In the genomic region with DNA sequence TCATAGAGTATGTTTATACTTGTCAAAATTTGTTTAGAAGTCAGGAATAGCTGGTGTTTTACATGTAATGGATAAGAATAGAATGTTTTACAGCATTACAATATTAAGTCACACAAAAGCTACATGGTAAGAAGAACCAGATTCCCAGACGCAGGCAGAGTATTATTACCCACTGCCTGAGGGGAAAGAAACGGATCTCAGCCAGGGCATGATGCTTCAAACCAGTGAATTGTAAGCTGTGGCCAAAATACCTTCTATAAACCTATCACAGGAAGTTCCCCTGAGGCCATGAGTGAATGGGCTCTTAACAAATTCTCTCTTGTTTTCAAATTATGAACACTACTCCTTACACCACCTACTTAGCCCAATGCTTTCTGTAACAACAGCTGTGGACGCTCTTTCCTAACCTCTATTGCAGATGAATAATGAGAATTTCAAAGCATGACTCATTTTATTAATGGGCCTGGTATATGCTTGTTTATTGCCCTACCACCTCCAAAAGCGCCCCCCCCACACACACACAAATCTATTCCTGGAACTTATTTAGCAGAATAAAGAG, we compare ENCODE assay signal across 21 mouse cellular contexts.
DNase-seq lines count a peak whose midpoint lies in the region; ATAC-seq and TF ChIP-seq lines count a peak whose summit lies in the region.
"Had no signal": no experiment of that assay in that cellular context is flagged by ENCODE, and none has a peak within 500 bp of the region (broad histone marks: within the 10 kb centered on the region; RNA-seq: fewer than 3 reads in every experiment).

No protein-coding gene starts in this region.

- H3K9me3 ChIP-seq in MEL (replicated peaks; ENCODE audit: insufficient read depth, low read length), result no peaks in the 10 kb centered on the region
- H3K9me3 ChIP-seq in hindbrain, embryonic 14.5 days (ENCODE audit: control insufficient read depth, low read length), result no peaks in the 10 kb centered on the region
- H3K9me3 ChIP-seq: embryonic facial prominence, embryonic 15.5 days; forebrain, embryonic 10.5 days; hindbrain, embryonic 10.5 days; hindbrain, embryonic 15.5 days had no signal

- H3K4me3 ChIP-seq in MEL (ENCODE audit: control insufficient read depth in 1 of 2, insufficient read depth in 1 of 2, low read depth in 2 of 2, low read length in 2 of 2), result peak overlapping the region in 1 of 2 experiments; percentile 8; a peak in 1 of 4 replicates
- no peak overlapping the region for H3K4me3 ChIP-seq in hindbrain, embryonic 14.5 days (replicated peaks; ENCODE audit: low read length)
- H3K4me3 ChIP-seq: embryonic facial prominence, embryonic 15.5 days; erythroblast, embryonic 14.5 days; forebrain, embryonic 10.5 days; heart, embryonic 12.5 days; hindbrain, embryonic 10.5 days; hindbrain, embryonic 15.5 days had no signal

- H3K36me3 ChIP-seq in MEL (ENCODE audit: control insufficient read depth in 1 of 2, insufficient read depth in 2 of 2, low read length in 2 of 2), result peaks cover 0 to 4% of the 10 kb centered on the region in 2 experiments; a peak in 1 of 4 replicates
- no peaks in the 10 kb centered on the region for H3K36me3 ChIP-seq in hindbrain, embryonic 14.5 days (replicated peaks; ENCODE audit: control insufficient read depth, insufficient read depth)
- H3K36me3 ChIP-seq: embryonic facial prominence, embryonic 15.5 days; forebrain, embryonic 10.5 days; heart, embryonic 12.5 days; hindbrain, embryonic 10.5 days; hindbrain, embryonic 15.5 days had no signal

- no peak for TF ChIP-seq EP300 in MEL (IDR thresholded peaks at IDR 0.05; ENCODE audit: low read depth in 1 of 2, low read length in 2 of 2)

- H3K27ac ChIP-seq in MEL (ENCODE audit: control insufficient read depth, low read depth, low read length), result no peak overlapping the region
- no peak overlapping the region for H3K27ac ChIP-seq in hindbrain, embryonic 14.5 days
- H3K27ac ChIP-seq: embryonic facial prominence, embryonic 15.5 days; forebrain, embryonic 10.5 days; hindbrain, embryonic 10.5 days; hindbrain, embryonic 15.5 days had no signal

- no peaks in the 10 kb centered on the region for H3K79me2 ChIP-seq in MEL (ENCODE audit: control insufficient read depth, insufficient read depth, low read length, poor library complexity)

- 73% methylated on average over 4 of the region's 4 CpGs for WGBS in hindbrain, embryonic 14.5 days

- no peaks in the 10 kb centered on the region; a peak in 1 of 4 replicates for H3K4me1 ChIP-seq in MEL (ENCODE audit: control insufficient read depth in 1 of 2, insufficient read depth in 2 of 2, low read length in 2 of 2)
- no peaks in the 10 kb centered on the region for H3K4me1 ChIP-seq in hindbrain, embryonic 14.5 days (replicated peaks; ENCODE audit: control insufficient read depth, insufficient read depth, low read length)
- H3K4me1 ChIP-seq: embryonic facial prominence, embryonic 15.5 days; forebrain, embryonic 10.5 days; heart, embryonic 12.5 days; hindbrain, embryonic 10.5 days; hindbrain, embryonic 15.5 days had no signal

- intact Hi-C loops in left cerebral cortex, postnatal 10 days (cut with DNase I), result no loop called here

- no peak for TF ChIP-seq POLR2A in MEL (IDR thresholded peaks at IDR 0.05; ENCODE audit: control insufficient read depth in 1 of 2, insufficient read depth in 1 of 2, low read depth in 1 of 2, low read length in 2 of 2, poor library complexity in 1 of 2)

- no peak for TF ChIP-seq CTCF in MEL (IDR thresholded peaks at IDR 0.05 in 2 of 3, conservative IDR thresholded peaks at IDR 0.05 in 1 of 3; ENCODE audit: control insufficient read depth in 1 of 3, insufficient read depth in 1 of 3, low read depth in 2 of 3, low read length in 3 of 3, poor library complexity in 1 of 3, severe bottlenecking in 1 of 3)

- H3K4me2 ChIP-seq in hindbrain, embryonic 14.5 days (replicated peaks), result no peak overlapping the region
- H3K4me2 ChIP-seq: embryonic facial prominence, embryonic 15.5 days; heart, embryonic 12.5 days; hindbrain, embryonic 15.5 days had no signal

- no peak for TF ChIP-seq RAD21 in MEL (IDR thresholded peaks at IDR 0.05; ENCODE audit: low read depth, low read length)

- peak; percentile 16; the same call in 1 of the 2 replicates for ATAC-seq in frontal cortex, adult (ENCODE audit: low TSS enrichment)
- ATAC-seq in hindbrain, embryonic 14.5 days (ENCODE audit: low FRiP score), result no peak
- ATAC-seq: activated CD4-positive, CD25-positive, alpha-beta regulatory T cell, adult 4 months; forebrain, embryonic 14.5 days; intestine, embryonic 16.5 days had no signal

- no peak for DNase-seq in frontal cortex, postnatal 14 days (ENCODE audit: low spot score in 2 of 2)
- DNase-seq in MEL (ENCODE audit: low read depth, low spot score), result peak; percentile 15
- DNase-seq in Muller cell, postnatal 12 days (ENCODE audit: inconsistent ontology term), result peak; percentile 4
- peak; percentile 1 for DNase-seq in mesoderm, embryonic 11.5 days (ENCODE audit: low read depth, low spot score)
- no peak for DNase-seq in hindbrain, embryonic 14.5 days (ENCODE audit: low spot score)
- no peak for DNase-seq in left cerebral cortex, postnatal 10 days (ENCODE audit: extremely low spot score in 1 of 2, low spot score in 2 of 2)
- DNase-seq: adrenal gland, postnatal 14 days; cerebellum, adult 18-20 months; cerebellum, adult 9-11 months; cerebellum, postnatal 36 days; gastrocnemius, postnatal 14 days had no signal

- H3K27me3 ChIP-seq in MEL (ENCODE audit: control insufficient read depth in 1 of 2, insufficient read depth in 2 of 2, low read length in 2 of 2), result no peaks in the 10 kb centered on the region; a peak in 1 of 4 replicates
- no peaks in the 10 kb centered on the region for H3K27me3 ChIP-seq in hindbrain, embryonic 14.5 days (ENCODE audit: control insufficient read depth, insufficient read depth, low read length)
- H3K27me3 ChIP-seq: embryonic facial prominence, embryonic 15.5 days; heart, embryonic 12.5 days; hindbrain, embryonic 15.5 days had no signal

- no peak overlapping the region for H3K9ac ChIP-seq in MEL (ENCODE audit: control insufficient read depth, low read depth, low read length, poor library complexity, severe bottlenecking)
- no peak overlapping the region for H3K9ac ChIP-seq in hindbrain, embryonic 14.5 days
- H3K9ac ChIP-seq: embryonic facial prominence, embryonic 15.5 days; heart, embryonic 12.5 days; hindbrain, embryonic 15.5 days had no signal

TF ChIP-seq in MEL, 35 proteins besides CTCF, POLR2A, EP300 and RAD21:
- TF ChIP-seq ETS1 (IDR thresholded peaks at IDR 0.05; ENCODE audit: low read depth, low read length), result no peak
- no peak for TF ChIP-seq E2F4 (IDR thresholded peaks at IDR 0.05; ENCODE audit: borderline replicate concordance, low read depth, low read length)
- no peak for TF ChIP-seq GATA1 (IDR thresholded peaks at IDR 0.05; ENCODE audit: low read depth, low read length)
- no peak for TF ChIP-seq MAFK (IDR thresholded peaks at IDR 0.05; ENCODE audit: borderline replicate concordance, low read depth, low read length)
- no peak for TF ChIP-seq RCOR1 (IDR thresholded peaks at IDR 0.05; ENCODE audit: low read depth, low read length)
- no peak for TF ChIP-seq ZKSCAN1 (IDR thresholded peaks at IDR 0.05; ENCODE audit: low read depth, low read length)
- no peak for TF ChIP-seq TAL1 (IDR thresholded peaks at IDR 0.05; ENCODE audit: low read length)
- TF ChIP-seq SMC3 (IDR thresholded peaks at IDR 0.05; ENCODE audit: low read depth, low read length), result no peak
- TF ChIP-seq CHD1 (IDR thresholded peaks at IDR 0.05; ENCODE audit: low read depth, low read length), result no peak
- TF ChIP-seq TBP (IDR thresholded peaks at IDR 0.05; ENCODE audit: low read depth, low read length), result no peak

Comparison
In these comparisons a context has a peak if more than half of its experiments do, and no peak if none do; other contexts are left out.
1. DNase-seq: peak in MEL (single experiment), Muller cell, postnatal 12 days (single experiment) and mesoderm, embryonic 11.5 days (single experiment); none in frontal cortex, postnatal 14 days (0 of 2), hindbrain, embryonic 14.5 days (single experiment) and left cerebral cortex, postnatal 10 days (0 of 2).